Mouse (Mus musculus): ENCODE measurements around the gene Mex3d. TPM values are rescaled to one million over a fixed set of nuclear protein-coding genes. Genes with fewer than 3 reads are reported as not detected.

Gene Mex3d
- polyA plus RNA-seq, 2 experiments from 2014 or later: 0.62 to 1.2 TPM

- ATAC-seq: no peak
Measured at GRCm38 (mm10) chr10:80412656-80413541, 25.4 kb upstream of the Mex3d start.

GRCm38 (mm10) chr10:80407924-80408323, 20.5 kb upstream of the Mex3d start:
- ATAC-seq: no peak

GRCm38 (mm10) chr10:80406684-80407501, 19.4 kb upstream of the Mex3d start, which contains the start of gene Uqcr11:
Gene Uqcr11 (minus strand): TSS chr10:80406830.
- peak; percentile 88 for ATAC-seq

GRCm38 (mm10) chr10:80405481-80406173, 18.2 kb upstream of the Mex3d start:
- ATAC-seq: no peak

- no peak for ATAC-seq
Measured at GRCm38 (mm10) chr10:80403044-80403692, 15.7 kb upstream of the Mex3d start.

- ATAC-seq: no peak
Measured at GRCm38 (mm10) chr10:80400704-80401161, 13.3 kb upstream of the Mex3d start.

- peak; percentile 2 for ATAC-seq
Measured at GRCm38 (mm10) chr10:80399973-80400703, 12.7 kb upstream of the Mex3d start.

- peak; percentile 97 for ATAC-seq
Measured at GRCm38 (mm10) chr10:80399191-80399972, 11.9 kb upstream of the Mex3d start, which contains the start of gene Mbd3. Gene Mbd3 (minus strand): TSS chr10:80399550.

- ATAC-seq: peak; percentile 18
Measured at GRCm38 (mm10) chr10:80398719-80399190, 11.3 kb upstream of the Mex3d start.

- ATAC-seq: no peak
Measured at GRCm38 (mm10) chr10:80398174-80398535, 10.7 kb upstream of the Mex3d start.

GRCm38 (mm10) chr10:80397524-80398173, 10.2 kb upstream of the Mex3d start:
- ATAC-seq: no peak

GRCm38 (mm10) chr10:80396822-80397523, 9.5 kb upstream of the Mex3d start:
- no peak for ATAC-seq

GRCm38 (mm10) chr10:80395025-80395627, 7.7 kb upstream of the Mex3d start:
- no peak for ATAC-seq

GRCm38 (mm10) chr10:80392687-80393086, 5.2 kb upstream of the Mex3d start:
- ATAC-seq: no peak

- no peak for ATAC-seq
Measured at GRCm38 (mm10) chr10:80390697-80391096, 3.2 kb upstream of the Mex3d start.

- ATAC-seq: no peak
Measured at GRCm38 (mm10) chr10:80389185-80389708, 1.8 kb upstream of the Mex3d start.

GRCm38 (mm10) chr10:80388731-80389130, 1.3 kb upstream of the Mex3d start:
- ATAC-seq: no peak

- ATAC-seq: peak; percentile 5
Measured at GRCm38 (mm10) chr10:80386735-80387471, 556 bp downstream of the Mex3d start.

Measured in activated CD4-positive, CD25-positive, alpha-beta regulatory T cell, adult 4 months (primary cell).